Mouse (Mus musculus) liver, embryonic 14.5 days (tissue): ENCODE results near the gene Fabp1.

ENCODE experiments used
- CTCF ChIP-seq: IDR thresholded peaks from 2 replicates; pipeline ENCODE4 v1.5.1; 2016; ENCODE audit warnings: antibody characterized with exemption, low read depth, control low read depth
- EP300 ChIP-seq: IDR thresholded peaks from 2 replicates; pipeline ENCODE4 v1.6.1; 2016; ENCODE audit warnings: antibody characterized with exemption, low read depth

- no peak for TF ChIP-seq CTCF
- no peak for TF ChIP-seq EP300
Measured at GRCm38 (mm10) chr6:71208691-71209090, 9.1 kb downstream of the Fabp1 start.
